ENCODE assay signal across 9 mouse cellular contexts in genomic region chr3:135636454-135636853, GRCm38 (mm10). TPM values are rescaled to one million over a fixed set of nuclear protein-coding genes. Genes with fewer than 3 reads are reported as not detected.
DNase-seq lines count a peak whose midpoint lies in the region; ATAC-seq and TF ChIP-seq lines count a peak whose summit lies in the region.
"Had no signal": no experiment of that assay in that cellular context is flagged by ENCODE, and none has a peak within 500 bp of the region (broad histone marks: within the 10 kb centered on the region; RNA-seq: fewer than 3 reads in every experiment).

No protein-coding gene starts in this region.

- no peak overlapping the region for H3K4me2 ChIP-seq in lung, postnatal 0 days (replicated peaks; ENCODE audit: low read depth, low read length)
- H3K4me2 ChIP-seq in heart, postnatal 0 days (ENCODE audit: low read depth, low read length), result no peak overlapping the region
- H3K4me2 ChIP-seq: embryonic facial prominence, embryonic 13.5 days had no signal

- TF ChIP-seq EP300 in lung, postnatal 0 days (IDR thresholded peaks at IDR 0.05), result no peak
- TF ChIP-seq EP300 in heart, postnatal 0 days (IDR thresholded peaks at IDR 0.05; ENCODE audit: low read depth), result no peak

- H3K27ac ChIP-seq in lung, postnatal 0 days (ENCODE audit: low read length), result no peak overlapping the region
- peak overlapping the region; percentile 6; the same call in 1 of the 2 replicates for H3K27ac ChIP-seq in heart, postnatal 0 days (ENCODE audit: low read depth)
- H3K27ac ChIP-seq: embryonic facial prominence, embryonic 13.5 days had no signal

- TF ChIP-seq CTCF in lung, postnatal 0 days (IDR thresholded peaks at IDR 0.05), result no peak
- no peak for TF ChIP-seq CTCF in heart, postnatal 0 days (IDR thresholded peaks at IDR 0.05; ENCODE audit: low read depth)

- H3K4me1 ChIP-seq in lung, postnatal 0 days (ENCODE audit: insufficient read depth, low read depth, low read length), result no peaks in the 10 kb centered on the region
- H3K4me1 ChIP-seq in heart, postnatal 0 days (ENCODE audit: control insufficient read depth, insufficient read depth), result peaks cover 33% of the 10 kb centered on the region
- H3K4me1 ChIP-seq: embryonic facial prominence, embryonic 13.5 days had no signal

- H3K27me3 ChIP-seq in lung, postnatal 0 days (replicated peaks; ENCODE audit: insufficient read depth, low read length), result no peaks in the 10 kb centered on the region
- H3K27me3 ChIP-seq in heart, postnatal 0 days (ENCODE audit: control insufficient read depth, insufficient read depth, low read length), result no peaks in the 10 kb centered on the region
- H3K27me3 ChIP-seq: embryonic facial prominence, embryonic 13.5 days had no signal

- peaks cover 5% of the 10 kb centered on the region; the same call in 1 of the 2 replicates for H3K36me3 ChIP-seq in lung, postnatal 0 days (ENCODE audit: insufficient read depth, low read length)
- peaks cover 14% of the 10 kb centered on the region for H3K36me3 ChIP-seq in heart, postnatal 0 days (replicated peaks; ENCODE audit: control insufficient read depth, insufficient read depth, low read length)

- 46% methylated on average over 14 of the region's 14 CpGs for WGBS in lung, postnatal 0 days
- 37% methylated on average over 14 of the region's 14 CpGs for WGBS in heart, postnatal 0 days

- H3K9me3 ChIP-seq in lung, postnatal 0 days (ENCODE audit: low read length), result no peaks in the 10 kb centered on the region
- H3K9me3 ChIP-seq in heart, postnatal 0 days (replicated peaks; ENCODE audit: control insufficient read depth, low read length), result no peaks in the 10 kb centered on the region
- H3K9me3 ChIP-seq: embryonic facial prominence, embryonic 13.5 days had no signal

- H3K4me3 ChIP-seq in lung, postnatal 0 days (ENCODE audit: low read depth, low read length), result no peak overlapping the region
- H3K4me3 ChIP-seq in heart, postnatal 0 days (ENCODE audit: low read depth, low read length), result no peak overlapping the region
- H3K4me3 ChIP-seq: embryonic facial prominence, embryonic 13.5 days had no signal

- peak; percentile 21 for DNase-seq in lung, postnatal 10 days
- no peak for DNase-seq in lung, postnatal 0 days (ENCODE audit: low spot score)
- peak; percentile 65 for DNase-seq in R1 (ENCODE audit: low read depth, low spot score)
- no peak for DNase-seq in heart, postnatal 0 days (ENCODE audit: low spot score)
- DNase-seq in naive thymus-derived CD4-positive, alpha-beta T cell, adult 2 months (ENCODE audit: low read depth), result peak; percentile 55
- DNase-seq in frontal cortex, postnatal 14 days (ENCODE audit: low spot score in 2 of 2), result no peak
- no peak for DNase-seq in kidney, adult 8-10 months
- no peak for DNase-seq in layer of hippocampus, postnatal 14 days (ENCODE audit: low spot score in 2 of 2)

- no peak for ATAC-seq in lung, postnatal 0 days
- ATAC-seq in heart, postnatal 0 days (ENCODE audit: insufficient read depth, low read depth), result no peak

- H3K9ac ChIP-seq in lung, postnatal 0 days (replicated peaks; ENCODE audit: low read depth), result no peak overlapping the region
- no peak overlapping the region for H3K9ac ChIP-seq in heart, postnatal 0 days (replicated peaks; ENCODE audit: low read depth, low read length)
- H3K9ac ChIP-seq: embryonic facial prominence, embryonic 13.5 days had no signal

RNA-seq across cellular contexts. Expression of gene Nfkb1, which starts 54.9 kb away (rescaled TPM):
- 35.9 and 40.5 TPM in 2 replicates for polyA plus RNA-seq in lung, postnatal 0 days (2015; fragmentation: Nextera tagmentation; extraction: Ambion mirVana)
- total RNA-seq in heart, postnatal 0 days (2014; rRNA removed; ENCODE audit: low replicate concordance), result 51.7 and 61.7 TPM in 2 replicates
- polyA plus RNA-seq in heart, postnatal 0 days (2015; fragmentation: Nextera tagmentation; extraction: Ambion mirVana), result 11.9 and 12.5 TPM in 2 replicates
- total RNA-seq in layer of hippocampus, postnatal 14 days (2021), result 10 to 100 TPM; 23.0 to 23.2 TPM

Comparison
In these comparisons a context has a peak if more than half of its experiments do, and no peak if none do; other contexts are left out.
1. DNase-seq: peak in lung, postnatal 10 days (single experiment), R1 (single experiment) and naive thymus-derived CD4-positive, alpha-beta T cell, adult 2 months (single experiment); none in lung, postnatal 0 days (single experiment), heart, postnatal 0 days (single experiment), frontal cortex, postnatal 14 days (0 of 2), kidney, adult 8-10 months (0 of 2) and layer of hippocampus, postnatal 14 days (0 of 2).